Mouse (Mus musculus) midbrain, embryonic 16.5 days (tissue): ENCODE measurements around the gene Syngr4. TPM values are rescaled to one million over a fixed set of nuclear protein-coding genes. Genes with fewer than 3 reads are reported as not detected.

ENCODE experiments used
- ATAC-seq: fragments of 200-750 bp; cut with Nextera tagmentation; 2 replicates; pipeline ENCODE4 v1.8.0; 2017; ENCODE audit warnings: moderate TSS enrichment
- H3K27ac ChIP-seq: fragments of 300-500 bp; sonication (generic); 2 replicates; pipeline ENCODE4 v1.5.1; 2014; ENCODE audit warnings: mild to moderate bottlenecking, low read length, mixed read lengths
- H3K27me3 ChIP-seq: fragments of 300-500 bp; sonication (generic); 2 replicates; pipeline ENCODE4 v1.6.1; 2014; ENCODE audit warnings: low read depth, low read length, mixed read lengths; ENCODE audit not compliant: control insufficient read depth, insufficient read depth
- H3K36me3 ChIP-seq: fragments of 300-500 bp; sonication (generic); 2 replicates; pipeline ENCODE4 v1.6.1; 2014; ENCODE audit warnings: mild to moderate bottlenecking, low read length, moderate library complexity, mixed read lengths; ENCODE audit not compliant: control insufficient read depth, insufficient read depth
- H3K4me1 ChIP-seq: fragments of 300-500 bp; sonication (generic); 2 replicates; pipeline ENCODE4 v1.6.1; 2014; ENCODE audit warnings: mild to moderate bottlenecking, low read length, mixed read lengths; ENCODE audit not compliant: control insufficient read depth, insufficient read depth
- H3K4me2 ChIP-seq: fragments of 300-500 bp; sonication (generic); 2 replicates; pipeline ENCODE4 v1.6.1; 2014; ENCODE audit warnings: mild to moderate bottlenecking, low read length, mixed read lengths
- H3K4me3 ChIP-seq: fragments of 300-500 bp; sonication (generic); 2 replicates; pipeline ENCODE4 v1.5.1; 2014; ENCODE audit warnings: low read depth, mild to moderate bottlenecking, low read length, moderate library complexity, mixed read lengths
- H3K9ac ChIP-seq: fragments of 300-500 bp; sonication (generic); 2 replicates; pipeline ENCODE4 v1.6.1; 2014; ENCODE audit warnings: low read depth, low read length, mixed read lengths
- H3K9me3 ChIP-seq: fragments of 300-500 bp; sonication (generic); replicated peaks from 2 replicates; pipeline ENCODE4 v1.6.1; 2014; ENCODE audit warnings: mild to moderate bottlenecking, low read length, mixed read lengths; ENCODE audit not compliant: control insufficient read depth, poor library complexity, severe bottlenecking
- WGBS: fragments of 180-500 bp; shearing (Covaris S2); extraction: QIAGEN DNeasy Blood & Tissue Kit; methylation state at CpG from one replicate; pipeline ENCODE4 v1.1.7; 2014; 5-methylcytosine and 5-hydroxymethylcytosine counted together
- polyA plus RNA-seq: library from polyadenylated mRNA; unstranded; fragments of >200 nt; fragmentation: Nextera tagmentation; extraction: Ambion mirVana; gene quantifications from 2 replicates; pipeline ENCODE4 v1.2.1, GENCODE M21; 2015

The Syngr4 gene
- polyA plus RNA-seq, 1 experiment from 2014 or later: not detected

DNA sequence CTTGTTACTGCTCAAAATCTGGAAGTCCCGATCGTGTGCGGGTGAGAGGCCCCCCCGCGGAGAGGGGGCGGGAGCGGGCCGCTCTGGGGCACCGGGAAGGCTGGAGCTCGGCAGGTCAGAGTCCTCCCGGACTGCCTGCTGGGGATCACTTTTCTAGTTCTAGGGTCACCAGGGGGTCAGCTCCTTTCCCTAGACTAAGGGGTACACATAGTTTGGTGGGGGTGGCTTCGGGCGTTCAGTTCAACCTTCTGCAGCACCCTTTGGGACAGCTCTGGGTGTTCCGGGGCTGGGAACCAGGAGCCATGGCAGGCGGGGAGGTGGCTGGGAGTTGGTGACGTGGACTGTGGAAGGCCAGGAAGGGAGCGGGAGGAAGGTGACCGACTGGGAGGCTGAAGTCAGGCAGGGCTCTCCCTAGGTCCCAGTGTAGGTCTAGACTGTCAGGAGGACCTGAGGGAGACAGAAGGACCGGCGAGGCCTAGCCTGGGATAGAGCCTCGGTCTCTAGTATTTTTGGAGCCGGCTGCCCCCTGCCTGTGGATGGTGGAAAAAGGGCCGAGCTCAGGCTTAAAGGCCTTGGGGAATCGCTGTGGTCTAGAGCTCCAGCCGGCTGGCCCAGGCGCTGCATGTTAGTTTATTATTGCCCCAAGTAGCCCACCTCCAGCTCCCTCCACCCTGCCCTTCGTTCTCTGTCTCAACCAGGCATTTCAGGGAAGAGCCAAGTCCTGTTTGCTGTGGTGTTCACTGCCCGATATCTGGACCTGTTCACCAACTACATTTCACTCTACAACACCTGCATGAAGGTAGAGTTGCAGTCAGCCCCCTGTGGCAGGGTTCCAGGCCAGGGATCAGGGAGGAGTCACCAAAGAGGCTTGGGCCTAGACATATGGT lies 23.2 kb downstream of the Syngr4 start:
- H3K9ac ChIP-seq: peak overlapping the region; percentile 96
- peak overlapping the region; percentile 82 for H3K27ac ChIP-seq
- peaks cover 16% of the 10 kb centered on the region for H3K36me3 ChIP-seq
- ATAC-seq: peak; percentile 33
- no peaks in the 10 kb centered on the region for H3K27me3 ChIP-seq
- H3K4me2 ChIP-seq: peak overlapping the region; percentile 66
- H3K4me1 ChIP-seq: peaks cover 33% of the 10 kb centered on the region
- peak overlapping the region; percentile 80 for H3K4me3 ChIP-seq
- WGBS: 3% methylated on average over 28 of the region's 28 CpGs
- no peaks in the 10 kb centered on the region for H3K9me3 ChIP-seq

DNA sequence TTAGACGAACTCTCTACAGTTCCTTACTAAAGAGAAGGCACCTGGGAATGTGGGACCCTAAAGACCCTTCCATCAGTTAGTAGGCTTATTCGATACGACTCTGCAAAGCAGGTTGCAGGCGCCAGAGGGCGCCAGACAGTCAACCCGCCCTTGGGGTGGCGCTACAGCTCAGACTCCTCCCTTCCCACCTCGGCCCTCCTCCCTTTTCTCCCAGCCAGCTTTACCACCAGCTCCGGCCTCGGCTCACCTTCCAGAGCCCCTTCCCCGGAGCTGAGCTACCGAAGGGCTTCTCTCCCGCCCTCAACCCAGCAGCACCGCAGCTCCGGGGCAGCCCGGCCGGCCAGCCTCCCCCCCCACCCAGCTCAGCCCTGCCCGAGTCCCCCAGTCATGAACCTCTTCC lies 23.9 kb downstream of the Syngr4 start, which contains the start of gene Kdelr1:
Kdelr1 (plus strand) TSS at position 149 of the 400 bp plus-strand sequence.
- H3K4me1 ChIP-seq: peaks cover 40% of the 10 kb centered on the region
- ATAC-seq: peak; percentile 70
- H3K4me2 ChIP-seq: peak within 1 kb of the TSS; percentile 66
- peak within 1 kb of the TSS; percentile 82 for H3K27ac ChIP-seq
- H3K9me3 ChIP-seq: no peaks in the 10 kb centered on the region
- H3K27me3 ChIP-seq: no peaks in the 10 kb centered on the region
- H3K36me3 ChIP-seq: peaks cover 13% of the 10 kb centered on the region
- under 1% methylated on average over 18 of the region's 18 CpGs for WGBS
- peak within 1 kb of the TSS; percentile 80 for H3K4me3 ChIP-seq
- H3K9ac ChIP-seq: peak within 1 kb of the TSS; percentile 96

DNA sequence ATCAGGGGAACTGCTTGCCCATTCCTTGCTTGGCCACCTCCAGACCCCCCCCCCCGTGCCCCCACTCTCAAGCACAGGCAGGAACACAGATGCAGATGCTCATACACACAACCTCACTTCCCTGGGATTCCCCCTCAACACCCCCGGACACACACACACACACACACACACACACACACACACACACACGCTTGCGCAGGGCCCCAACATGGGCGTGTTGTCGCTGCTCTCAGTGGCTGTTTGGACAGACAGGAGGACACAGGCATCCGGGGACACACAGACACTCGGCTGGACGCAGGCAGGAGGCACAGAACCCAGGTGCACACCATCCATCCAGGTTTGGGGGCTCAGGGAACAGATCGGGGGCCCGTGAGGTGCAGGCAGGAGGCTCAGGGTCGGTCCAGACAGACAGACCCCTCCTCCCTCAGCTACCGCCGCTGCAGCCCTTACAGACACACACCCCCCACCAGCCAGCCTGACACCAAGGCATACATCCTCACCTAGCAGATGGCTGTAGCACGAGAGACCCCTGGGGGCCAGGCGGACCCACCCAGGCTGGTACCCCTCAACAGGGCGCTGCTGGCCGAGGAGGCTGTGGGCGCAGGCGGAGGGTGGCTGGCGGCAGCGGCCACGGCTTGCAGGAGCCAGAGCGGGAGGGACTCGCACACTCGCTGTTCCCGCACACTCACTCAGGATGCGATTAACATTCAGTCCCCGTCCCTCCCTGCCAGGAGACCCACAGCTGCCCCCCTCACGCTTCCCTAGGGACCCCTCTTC lies 26.0 kb downstream of the Syngr4 start:
- Histone ChIP-seq H3K9ac (peak overlapping the region; percentile 93), H3K4me1 (peaks cover 44% of the 10 kb centered on the region), H3K36me3 (no peaks in the 10 kb centered on the region), H3K9me3 (no peaks in the 10 kb centered on the region), H3K27ac (peak overlapping the region; percentile 69), H3K27me3 (no peaks in the 10 kb centered on the region), H3K4me2 (peak overlapping the region; percentile 76), H3K4me3 (peak overlapping the region; percentile 62)
- peak; percentile 12 for ATAC-seq
- 2% methylated on average over 29 of the region's 30 CpGs for WGBS

DNA sequence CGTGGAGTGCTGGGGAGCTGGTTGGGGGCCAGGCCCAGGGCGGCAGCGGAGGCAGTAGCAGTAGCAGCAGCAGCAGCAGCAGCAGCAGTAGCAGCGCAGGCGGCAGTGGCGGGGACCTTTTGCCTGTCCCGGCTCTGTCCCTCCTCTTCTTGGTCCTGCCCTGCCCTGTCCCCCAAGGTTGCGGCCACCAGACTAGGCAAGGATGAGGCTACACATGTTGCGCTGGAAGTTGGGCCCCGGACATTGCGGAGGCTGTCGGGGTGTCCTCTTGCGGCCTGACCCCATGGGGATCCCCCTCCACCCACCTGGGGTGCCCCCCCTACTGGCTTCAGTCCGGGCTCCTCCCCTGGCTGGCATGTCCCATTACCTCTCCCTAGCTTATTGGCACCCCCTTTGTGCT lies 26.7 kb downstream of the Syngr4 start:
- ATAC-seq: no peak
- H3K9me3 ChIP-seq: no peaks in the 10 kb centered on the region
- peaks cover 40% of the 10 kb centered on the region for H3K4me1 ChIP-seq
- H3K27ac ChIP-seq: peak overlapping the region; percentile 19
- H3K4me3 ChIP-seq: peak overlapping the region; percentile 62
- peak overlapping the region; percentile 93 for H3K9ac ChIP-seq
- peak overlapping the region; percentile 76 for H3K4me2 ChIP-seq
- H3K36me3 ChIP-seq: no peaks in the 10 kb centered on the region
- H3K27me3 ChIP-seq: no peaks in the 10 kb centered on the region
- WGBS: 0% methylated on average over 14 of the region's 14 CpGs

DNA sequence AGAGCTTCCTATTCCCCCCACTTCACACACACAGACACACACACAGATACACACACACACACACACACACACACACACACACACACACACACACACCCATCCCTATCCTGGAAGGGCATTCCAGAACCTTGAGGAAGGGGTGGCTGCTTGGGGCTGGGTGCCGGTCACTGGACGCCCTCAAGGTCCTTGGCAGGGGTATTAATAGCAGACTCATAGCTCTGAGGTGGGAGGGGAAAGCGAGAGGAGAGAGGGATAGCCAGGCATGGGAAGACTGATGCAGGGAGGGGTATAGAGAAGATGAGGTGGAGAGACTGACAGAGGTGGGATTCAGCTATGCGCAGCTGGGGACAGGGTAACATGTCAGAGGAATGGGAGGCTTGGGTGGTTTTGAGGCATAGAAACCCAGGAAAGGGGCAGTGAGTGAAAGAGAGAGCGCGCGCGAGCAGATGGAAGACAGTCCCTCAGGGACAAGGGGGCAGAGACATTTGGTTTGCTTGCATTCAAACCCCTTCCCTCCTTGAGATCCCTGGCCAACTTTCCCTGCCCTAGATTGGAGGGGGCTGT lies 27.3 kb downstream of the Syngr4 start:
- H3K36me3 ChIP-seq: no peaks in the 10 kb centered on the region
- H3K9me3 ChIP-seq: no peaks in the 10 kb centered on the region
- peak overlapping the region; percentile 93 for H3K9ac ChIP-seq
- peak overlapping the region; percentile 62 for H3K4me3 ChIP-seq
- no peaks in the 10 kb centered on the region for H3K27me3 ChIP-seq
- no peak for ATAC-seq
- H3K4me2 ChIP-seq: peak overlapping the region; percentile 76
- WGBS: 7% methylated on average over 8 of the region's 8 CpGs
- H3K27ac ChIP-seq: peak overlapping the region; percentile 19
- H3K4me1 ChIP-seq: peaks cover 34% of the 10 kb centered on the region

DNA sequence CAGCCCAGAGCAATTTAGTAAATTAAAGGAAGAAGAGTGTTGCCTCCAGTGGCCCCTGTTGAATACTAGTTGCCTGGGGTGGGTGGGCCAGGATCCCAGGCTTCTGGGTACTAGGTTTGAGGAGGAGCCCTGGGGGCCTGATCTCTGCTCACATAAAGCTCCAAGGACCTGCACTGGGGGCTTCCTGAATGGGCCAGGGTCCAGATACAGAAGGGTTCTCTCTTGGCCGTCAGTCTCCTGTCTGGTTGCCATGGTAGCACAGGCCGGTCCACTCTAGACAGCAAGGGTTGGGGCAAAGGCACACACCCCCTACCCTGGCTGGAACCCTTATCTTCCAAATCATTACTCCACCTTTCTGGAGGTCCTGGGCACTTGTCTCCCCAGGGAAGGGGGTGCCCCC lies 28.6 kb downstream of the Syngr4 start:
- Histone ChIP-seq H3K4me1 (peaks cover 27% of the 10 kb centered on the region), H3K36me3 (no peaks in the 10 kb centered on the region), H3K4me3 (peak overlapping the region; percentile 62), H3K4me2 (peak overlapping the region; percentile 76), H3K9ac (peak overlapping the region; percentile 93), H3K27me3 (no peaks in the 10 kb centered on the region), H3K27ac (peak overlapping the region; percentile 44), H3K9me3 (no peaks in the 10 kb centered on the region)
- 0% methylated on average over 2 of the region's 2 CpGs for WGBS
- ATAC-seq: no peak

DNA sequence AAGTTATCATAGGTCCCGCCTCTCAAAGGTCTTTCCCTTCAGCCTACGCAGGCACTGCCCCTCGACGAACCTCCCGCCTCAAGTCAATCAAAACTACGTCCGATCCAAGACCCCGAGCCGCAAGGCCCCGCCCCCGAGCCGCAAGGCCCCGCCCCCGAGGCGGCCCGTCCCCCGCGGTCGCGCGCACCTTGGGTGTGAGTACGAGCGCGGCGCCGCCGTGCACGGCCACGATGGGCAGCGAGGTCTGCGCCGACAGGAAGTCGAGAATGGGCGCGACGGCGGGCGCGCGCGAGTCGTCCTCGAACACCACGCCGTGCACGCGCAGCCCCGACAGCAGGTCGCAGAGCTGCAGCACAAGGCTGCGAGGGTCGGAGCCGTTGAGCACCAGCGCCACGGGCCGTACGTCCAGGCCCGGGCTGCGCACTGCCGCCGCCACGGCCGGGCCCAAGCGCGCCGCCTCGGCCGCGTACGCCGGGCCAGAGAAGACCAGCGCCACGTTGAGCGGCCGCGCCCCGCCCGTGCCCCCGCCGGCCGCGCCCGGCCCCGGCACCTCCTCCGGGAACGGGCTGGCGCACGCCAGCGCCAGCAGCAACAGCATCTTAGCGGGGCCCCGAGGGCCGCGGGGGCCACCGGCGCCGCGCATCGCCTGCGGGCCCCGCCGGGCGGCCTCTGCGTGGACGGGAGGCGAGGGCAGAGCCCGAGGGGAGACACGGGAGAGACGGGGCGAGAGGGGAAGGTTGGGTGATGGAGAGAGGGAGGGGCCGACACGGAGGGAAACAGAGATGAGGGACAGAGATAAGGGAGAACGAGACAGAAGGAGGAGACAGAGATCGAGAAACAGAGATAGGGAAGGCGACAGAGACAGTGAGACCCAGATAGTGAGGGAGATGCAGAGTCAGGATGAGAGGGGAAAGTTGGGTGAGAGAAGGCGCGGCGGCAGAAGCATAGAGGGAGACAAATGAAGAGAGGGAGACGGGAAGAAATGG lies 30.3 kb downstream of the Syngr4 start:
- H3K4me1 ChIP-seq: peaks cover 27% of the 10 kb centered on the region
- H3K27ac ChIP-seq: peak overlapping the region; percentile 73; the same call in 1 of the 2 replicates
- under 1% methylated on average over 77 of the region's 117 CpGs for whole genome bisulfite sequencing
- H3K4me2 ChIP-seq: peak overlapping the region; percentile 76
- H3K9me3 ChIP-seq: no peaks in the 10 kb centered on the region
- peak overlapping the region; percentile 89 for H3K9ac ChIP-seq
- no peaks in the 10 kb centered on the region for H3K27me3 ChIP-seq
- H3K36me3 ChIP-seq: no peaks in the 10 kb centered on the region
- peak; percentile 40 for ATAC-seq
- peak overlapping the region; percentile 62 for H3K4me3 ChIP-seq

DNA sequence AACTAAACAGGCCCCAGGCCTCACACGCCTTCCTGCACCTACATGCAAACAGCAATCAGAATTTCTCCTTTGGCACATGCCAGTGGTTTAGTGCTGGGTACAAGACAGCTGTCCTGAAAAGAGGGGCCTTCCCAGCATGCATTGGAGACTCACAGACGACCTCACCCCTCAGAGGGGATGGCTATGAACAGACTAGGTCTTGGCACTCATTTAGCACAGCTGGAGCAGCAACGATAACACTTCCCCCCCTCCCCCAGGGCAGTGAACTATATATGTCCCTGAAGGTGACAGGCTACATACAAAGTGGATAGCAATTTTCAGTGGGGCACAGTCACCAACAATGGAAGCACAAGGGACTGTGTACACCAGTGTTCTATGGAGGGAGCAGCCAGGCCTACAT lies 32.1 kb downstream of the Syngr4 start:
- no peak overlapping the region for H3K4me2 ChIP-seq
- no peak overlapping the region for H3K27ac ChIP-seq

More for the DNA sequence above, 32.1 kb downstream of the Syngr4 start:
- Histone ChIP-seq H3K9ac (no peak overlapping the region), H3K9me3 (no peaks in the 10 kb centered on the region), H3K4me3 (no peak overlapping the region), H3K4me1 (peaks cover 24% of the 10 kb centered on the region), H3K27me3 (no peaks in the 10 kb centered on the region), H3K36me3 (no peaks in the 10 kb centered on the region)
- no peak for ATAC-seq
- WGBS: 57% methylated on average over 3 of the region's 3 CpGs
